Mouse (Mus musculus): ENCODE data around the gene Zfp839.

DNA sequence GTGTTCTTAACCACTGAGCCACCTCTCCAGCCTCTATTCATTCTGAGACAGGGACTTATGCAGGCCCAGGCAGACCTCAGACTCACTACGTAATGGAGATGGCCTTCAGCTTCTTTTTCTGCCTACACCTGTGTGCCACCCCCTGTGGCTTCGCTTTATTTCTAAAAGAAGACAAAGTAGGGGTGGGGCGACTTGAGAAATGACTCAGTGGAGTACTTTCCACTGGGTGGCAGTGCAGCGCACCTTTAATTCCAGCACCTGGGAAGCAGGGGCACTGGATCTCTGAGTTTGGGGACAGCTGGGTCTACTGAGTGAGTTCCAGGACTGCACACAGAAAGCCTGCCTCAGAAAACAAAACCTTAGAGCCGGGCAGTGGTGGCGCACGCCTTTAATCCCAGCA, 32.2 kb downstream of the Zfp839 start:
- TF ChIP-seq MAFK (IDR thresholded peaks at IDR 0.05; ENCODE audit: insufficient read depth, low read depth, low read length) (no peak), ZC3H11A (IDR thresholded peaks at IDR 0.05; ENCODE audit: borderline replicate concordance, low read depth, low read length) (no peak), ZNF384 (IDR thresholded peaks at IDR 0.05; ENCODE audit: low read depth, low read length) (no peak), CHD2 (IDR thresholded peaks at IDR 0.05; ENCODE audit: low read depth, low read length) (no peak)

All from ES-E14 (cell line).